Mouse (Mus musculus) layer of hippocampus, postnatal 10 days (tissue): ENCODE results near the gene Ptbp1. TPM values are rescaled to one million over a fixed set of nuclear protein-coding genes. Genes with fewer than 3 reads are reported as not detected.
"Not testable (repeated sequence)": the region's sequence is repeated elsewhere in the genome, so short reads cannot be mapped to it uniquely, and the experiment has no call there.

ENCODE experiments used
- DNase-seq, 2 experiments: peaks; one replicate each; pipeline ENCODE4 v3.0.0; 2021; ENCODE audit warnings: low spot score in 2 of 2
- total RNA-seq, 2 experiments: library from RNA; stranded (reverse); gene quantifications; 2 replicates each; pipeline ENCODE4 v1.2.3; 2021

The Ptbp1 gene
- total RNA-seq, 2 experiments from 2014 or later = 63.8 to 66.5 TPM

DNA sequence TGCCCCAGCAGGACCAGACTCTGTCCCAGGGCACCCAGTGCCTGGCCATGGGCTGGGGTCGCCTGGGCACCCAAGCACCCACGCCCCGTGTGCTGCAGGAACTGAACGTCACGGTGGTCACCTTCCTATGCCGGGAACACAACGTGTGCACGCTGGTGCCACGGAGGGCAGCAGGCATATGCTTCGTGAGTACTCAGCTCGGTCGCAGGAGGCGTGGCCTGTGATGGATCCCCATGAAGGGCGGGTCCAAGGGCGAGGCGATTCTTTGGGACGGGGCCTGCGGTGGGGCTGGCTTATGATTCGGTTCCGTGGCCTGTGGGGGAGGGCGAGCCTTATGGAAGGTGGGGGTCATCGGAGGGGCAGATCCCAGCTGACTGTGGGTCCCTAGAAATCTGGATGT, 27.8 kb downstream of the Ptbp1 start:
- no peak for DNase-seq

- DNase-seq = peak; percentile 82
Observed at GRCm38 (mm10) chr10:79883297-79884084, 29.3 kb downstream of the Ptbp1 start.

DNA sequence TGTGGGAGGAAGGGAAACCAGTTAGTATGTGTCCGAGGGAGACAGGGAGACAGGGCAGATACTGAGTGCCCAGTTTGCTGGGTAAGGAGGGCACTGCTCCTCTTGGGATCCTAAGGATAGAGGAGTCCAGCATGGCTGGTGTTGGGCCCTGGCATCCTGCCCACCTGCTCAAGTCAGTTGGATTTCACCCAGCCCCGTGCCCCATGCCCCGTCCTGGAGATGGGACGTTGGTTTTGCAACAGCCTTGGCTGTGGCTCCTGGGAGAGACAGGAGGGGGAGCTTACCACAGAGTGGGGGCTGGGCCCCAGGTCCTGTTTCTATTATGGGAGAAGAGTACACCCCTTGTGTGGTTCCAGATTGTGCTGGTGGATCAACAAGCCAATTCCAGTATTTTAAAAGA, 30.2 kb downstream of the Ptbp1 start:
- no peak for DNase-seq

DNA sequence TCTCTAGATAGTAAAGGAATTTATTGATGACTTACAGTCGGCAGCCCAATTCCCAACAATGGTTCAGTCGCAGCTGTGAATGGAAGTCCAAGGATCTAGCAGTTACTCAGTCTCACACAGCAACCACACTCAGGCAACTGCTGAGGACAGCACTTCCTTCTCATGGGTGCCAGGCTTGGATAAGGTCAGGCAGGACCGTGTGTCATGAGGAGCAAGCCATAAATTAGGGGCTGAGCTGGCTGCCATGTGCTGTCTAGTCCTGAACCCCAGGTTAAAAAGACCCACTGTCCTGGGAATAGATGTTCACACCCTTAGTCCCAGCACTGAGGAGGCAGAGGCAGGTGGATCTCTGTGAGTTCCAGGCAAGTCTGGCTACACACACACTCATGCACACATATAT, 30.7 kb downstream of the Ptbp1 start:
- not testable (repeated sequence) for DNase-seq

GRCm38 (mm10) chr10:79886054-79886453, 31.8 kb downstream of the Ptbp1 start, which contains the start of gene Elane:
Gene Elane (plus strand): TSS chr10:79886247.
- no peak for DNase-seq

GRCm38 (mm10) chr10:79886611-79887010, 32.4 kb downstream of the Ptbp1 start:
- DNase-seq = no peak

GRCm38 (mm10) chr10:79889386-79889785, 35.2 kb downstream of the Ptbp1 start:
- DNase-seq = no peak

GRCm38 (mm10) chr10:79890670-79891069, 36.4 kb downstream of the Ptbp1 start, which contains the start of gene Cfd:
Gene Cfd (plus strand): TSS chr10:79890853.
- no peak for DNase-seq

GRCm38 (mm10) chr10:79892451-79893118, 38.4 kb downstream of the Ptbp1 start:
- DNase-seq = peak; percentile 78 to 82

- no peak for DNase-seq
Observed at GRCm38 (mm10) chr10:79896306-79896705, 42.1 kb downstream of the Ptbp1 start.

DNA sequence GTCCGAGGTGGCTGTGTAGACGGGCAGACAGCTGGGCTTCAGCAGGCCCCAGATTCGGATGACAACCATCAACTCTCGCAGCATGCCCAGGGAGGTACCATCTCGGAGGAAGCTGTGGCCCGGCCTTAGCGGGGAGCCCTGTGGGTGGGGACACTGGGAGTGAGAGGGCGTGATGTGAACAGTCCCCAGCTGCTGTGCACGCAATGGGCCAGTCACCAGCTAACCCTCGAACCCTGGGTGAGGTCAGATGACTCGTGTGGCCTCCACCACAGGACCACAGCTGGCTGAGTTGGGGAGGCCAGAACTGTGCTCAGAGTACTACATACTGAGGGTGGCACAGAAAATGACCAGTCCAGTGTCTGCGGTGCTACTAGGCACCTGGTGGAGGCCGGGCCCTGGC, 42.6 kb downstream of the Ptbp1 start:
- no peak for DNase-seq

DNA sequence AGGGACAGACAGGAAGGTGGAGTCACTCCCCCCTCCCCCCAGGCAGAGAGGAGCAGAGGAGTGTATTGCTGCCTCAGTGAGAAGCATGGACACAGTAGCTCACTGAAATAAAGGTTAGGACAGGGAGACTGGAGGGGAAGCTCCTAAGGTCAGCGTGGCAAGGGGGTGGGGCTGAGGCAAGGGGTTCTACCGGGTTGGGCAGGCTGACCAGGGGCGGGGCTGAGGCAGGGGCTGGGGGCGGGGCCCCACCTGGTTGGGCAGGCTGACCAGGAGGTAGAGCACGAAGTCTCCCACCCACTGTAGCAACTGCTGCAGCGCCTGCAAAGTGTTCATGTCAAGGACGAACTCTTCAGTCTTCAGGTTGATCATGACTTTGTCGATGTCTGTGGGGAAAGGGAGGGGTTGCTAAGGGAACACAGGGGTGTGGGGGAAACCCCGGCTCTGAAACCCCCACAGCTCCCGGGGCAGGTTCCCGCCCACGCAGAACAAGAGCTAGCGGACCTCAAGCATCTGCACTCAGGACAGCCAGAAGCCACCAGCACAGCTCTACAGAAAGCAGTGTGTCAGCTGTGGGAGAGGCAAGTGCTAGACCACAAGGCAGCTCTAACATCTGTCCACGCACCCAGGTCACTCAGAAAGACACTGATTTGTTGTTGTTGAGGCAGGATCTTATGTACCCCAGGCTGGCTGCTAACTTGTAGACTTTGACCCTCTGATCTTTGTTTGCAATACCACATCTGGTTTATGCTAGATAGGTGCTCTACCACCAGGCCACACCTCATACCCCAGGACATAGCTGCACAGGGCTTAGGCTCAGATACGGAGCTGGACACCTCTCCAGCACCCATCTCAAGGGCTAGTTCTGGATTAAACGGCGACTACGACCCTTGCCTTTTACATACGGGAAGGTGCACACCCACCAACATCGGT, 43.4 kb downstream of the Ptbp1 start:
- DNase-seq = no peak

DNA sequence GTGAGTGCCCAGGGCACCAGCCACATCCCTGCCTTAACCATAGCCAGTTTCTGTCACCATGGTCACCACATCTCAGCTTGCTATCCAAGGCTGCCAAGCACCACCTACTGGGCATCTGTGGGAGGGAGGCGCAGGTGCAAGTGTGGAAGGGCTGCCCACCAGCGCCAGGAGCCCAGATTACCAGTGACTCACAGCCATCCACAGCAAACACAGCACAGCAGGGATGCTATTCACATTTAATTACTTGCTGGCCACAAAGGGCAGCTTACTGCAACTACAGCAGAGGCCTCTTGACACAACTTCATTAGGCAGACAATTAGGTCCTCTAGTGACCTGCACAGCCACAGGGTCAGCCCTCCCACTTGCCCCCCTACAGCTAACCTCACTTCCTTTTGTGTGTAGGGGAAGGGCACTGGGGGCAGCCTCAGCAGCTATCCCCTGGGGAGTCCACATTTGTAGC, 46.8 kb downstream of the Ptbp1 start:
- peak; percentile 57 to 67 for DNase-seq

DNA sequence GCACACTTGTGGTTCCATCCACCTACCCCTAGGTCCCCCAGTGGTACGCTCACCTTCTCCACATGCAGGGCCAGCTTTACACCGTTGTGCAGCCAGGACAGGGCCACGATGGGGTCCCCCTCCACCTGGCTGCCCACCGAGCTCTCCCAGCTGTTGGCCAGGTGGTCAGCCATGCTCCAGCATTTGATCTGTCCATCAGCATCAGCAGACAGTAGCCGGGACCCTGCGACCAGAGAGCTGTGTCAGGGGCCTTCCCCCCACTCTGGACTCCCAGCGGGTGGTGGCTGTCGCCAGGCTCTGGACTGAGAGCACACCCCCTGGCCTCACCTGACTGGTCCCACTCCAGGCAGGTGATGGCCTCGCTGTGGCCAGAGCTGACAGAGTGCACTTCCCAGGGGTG, 52.5 kb downstream of the Ptbp1 start:
- no peak for DNase-seq

DNA sequence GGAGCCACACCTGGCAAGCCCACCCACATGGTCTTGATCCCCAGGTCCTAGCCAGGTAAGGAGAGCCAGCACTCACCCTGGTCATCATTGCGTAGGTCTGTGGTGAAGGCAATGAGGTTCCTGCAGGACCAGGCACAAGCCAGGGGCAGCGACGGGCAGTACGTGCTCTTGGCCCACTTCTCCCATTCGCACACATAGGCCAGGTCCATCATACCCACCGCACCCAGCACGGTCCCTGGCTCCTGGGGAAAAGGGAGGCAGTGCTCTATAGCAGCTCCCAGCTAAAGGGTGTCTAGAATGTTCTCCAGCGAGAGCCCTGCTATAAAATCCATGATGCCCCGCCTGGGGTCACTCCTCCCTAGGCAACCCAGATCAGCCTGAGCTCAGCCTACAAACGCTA, 53.2 kb downstream of the Ptbp1 start:
- DNase-seq = no peak

GRCm38 (mm10) chr10:79908167-79909091, 54.2 kb downstream of the Ptbp1 start, which contains the start of gene Med16:
Gene Med16 (minus strand): TSS chr10:79908923.
- DNase-seq = peak; percentile 94 to 97

GRCm38 (mm10) chr10:79909092-79909922, 55.1 kb downstream of the Ptbp1 start:
- DNase-seq = no peak

GRCm38 (mm10) chr10:79910556-79910955, 56.3 kb downstream of the Ptbp1 start, which contains the start of gene Gm26602:
Gene Gm26602 (plus strand): TSS chr10:79910856.
- DNase-seq = no peak

DNA sequence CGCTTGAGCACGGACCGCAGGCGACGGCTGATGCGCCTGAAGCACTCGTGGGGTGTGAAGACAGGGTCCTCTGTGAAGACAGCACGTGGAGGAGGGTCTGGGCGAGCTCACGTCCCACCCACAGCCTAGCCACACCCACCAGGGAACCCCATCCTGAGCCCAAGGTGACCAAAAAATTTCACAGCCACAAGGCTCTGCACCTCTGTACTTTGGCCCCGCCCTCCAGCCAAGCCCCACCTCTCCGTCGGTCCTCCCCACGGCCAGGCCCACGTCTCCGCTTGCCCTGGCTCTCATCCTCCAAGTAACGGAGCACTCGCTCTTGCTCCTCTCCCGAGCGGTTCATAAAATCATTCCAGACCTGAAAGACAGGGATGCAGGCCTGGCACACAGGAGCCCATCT, 58.2 kb downstream of the Ptbp1 start:
- DNase-seq = no peak
